Mouse (Mus musculus): Measurements from ENCODE around the gene Olfr1411. TPM values are rescaled to one million over a fixed set of nuclear protein-coding genes. Genes with fewer than 3 reads are reported as not detected.

Gene Olfr1411
- polyA plus RNA-seq, 1 experiment from 2014 or later: not detected

DNA sequence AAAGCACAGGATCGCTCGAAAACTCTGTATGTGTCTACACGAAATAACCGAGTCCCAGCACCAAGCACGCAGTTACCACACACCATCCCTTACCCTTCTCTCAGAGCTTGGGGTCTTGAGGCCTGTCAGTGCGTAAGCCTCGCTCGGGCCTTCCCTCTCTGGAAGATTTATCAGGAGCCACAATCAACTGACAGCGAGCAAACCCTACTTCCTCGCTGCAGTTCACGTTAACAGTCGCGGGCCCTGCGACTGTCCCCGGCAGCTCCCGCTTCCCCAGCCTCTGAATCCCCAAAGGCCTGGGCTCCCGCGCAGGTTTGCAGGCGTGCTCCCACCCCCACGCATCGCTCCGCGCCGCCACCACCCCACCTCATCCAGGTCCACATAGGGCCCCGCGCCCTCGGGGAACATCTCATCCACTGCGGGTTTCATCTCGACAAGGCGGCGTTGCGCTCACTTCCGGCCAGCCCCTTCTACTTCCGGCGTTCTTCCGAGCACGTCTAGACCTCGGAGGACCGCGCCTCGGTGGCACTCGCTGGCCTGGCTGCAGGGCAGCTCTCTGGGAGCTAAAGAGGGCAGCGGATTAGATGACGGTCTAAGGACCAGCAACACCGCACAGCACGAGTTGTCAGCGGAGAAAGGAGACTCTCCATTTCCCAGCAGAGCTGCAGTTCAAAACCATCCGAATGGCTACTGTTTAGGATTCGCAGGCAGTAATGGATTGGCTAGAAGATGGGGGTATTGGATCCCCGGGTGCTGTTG, 47.5 kb downstream of the Olfr1411 start, which contains the start of gene Cops9:
Cops9 (minus strand) TSS at position 472 of the 759 bp plus-strand sequence.
- ATAC-seq (replicated peaks): peak; percentile 95
- H3K4me2 ChIP-seq: peak within 1 kb of the TSS; percentile 91
- 2% methylated on average over 50 of the region's 50 CpGs for WGBS

DNA sequence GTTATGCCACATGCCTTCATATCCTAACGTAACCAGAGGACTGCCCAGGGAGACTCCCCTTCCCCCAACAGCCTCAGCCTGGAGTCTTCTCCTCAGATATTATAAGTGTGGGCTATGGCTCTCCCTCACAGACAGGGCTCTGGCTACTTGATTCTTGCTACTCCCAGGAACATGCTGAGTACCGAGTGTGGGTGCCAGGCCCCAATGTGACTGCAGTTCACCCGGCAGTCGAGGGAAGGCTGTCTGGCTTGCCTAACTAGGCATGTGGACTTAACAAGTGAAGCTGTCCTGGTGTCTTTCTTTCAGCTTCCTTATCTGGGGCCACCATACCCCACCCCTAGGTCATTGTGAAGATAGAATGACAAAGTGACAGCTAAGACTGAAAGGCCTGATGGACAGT, 49.5 kb downstream of the Olfr1411 start:
- Histone ChIP-seq H3K4me3 (no peak overlapping the region), H3K9ac (no peak overlapping the region), H3K4me1 (peaks cover 32% of the 10 kb centered on the region), H3K9me3 (no peaks in the 10 kb centered on the region), H3K36me3 (replicated peaks) (0 out of 2 replicates have a peak, but pooled peaks cover 5% of the 10 kb centered on the region), H3K27ac (no peak overlapping the region), H3K4me2 (no peak overlapping the region), H3K27me3 (replicated peaks) (0 out of 2 replicates have a peak, but pooled peaks cover 3% of the 10 kb centered on the region)
- 82% methylated on average over 4 of the region's 4 CpGs for WGBS
- no peak for ATAC-seq (replicated peaks)

More for the DNA sequence above, 47.5 kb downstream of the Olfr1411 start, which contains the start of gene Cops9:
- Histone ChIP-seq H3K9ac (peak within 1 kb of the TSS; percentile 80), H3K36me3 (replicated peaks) (peaks cover 9% of the 10 kb centered on the region; the same call in 1 of the 2 replicates), H3K27me3 (replicated peaks) (no peaks in the 10 kb centered on the region), H3K4me3 (peak within 1 kb of the TSS; percentile 63), H3K4me1 (peaks cover 28% of the 10 kb centered on the region), H3K27ac (peak within 1 kb of the TSS; percentile 78), H3K9me3 (no peaks in the 10 kb centered on the region)

DNA sequence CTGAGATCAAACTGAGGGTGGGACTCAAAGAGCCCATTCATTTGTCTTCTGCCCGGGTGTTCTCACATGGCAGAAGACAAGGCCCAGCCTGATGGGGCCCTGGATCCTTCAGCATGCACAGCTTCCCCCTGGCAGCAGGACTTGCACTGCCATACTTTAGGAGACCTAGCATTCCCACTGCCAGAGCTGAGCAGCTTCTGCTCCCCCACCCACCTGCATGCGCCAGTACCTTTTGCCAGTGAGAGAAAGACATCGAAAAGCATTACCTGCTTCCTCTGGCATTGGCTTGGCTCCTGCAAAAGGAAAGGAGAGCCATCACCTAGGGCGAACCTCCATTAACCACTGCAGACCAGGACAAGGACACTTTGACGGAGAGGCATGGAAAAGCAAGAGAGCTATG, 50.7 kb downstream of the Olfr1411 start:
- WGBS: 85% methylated on average over 5 of the region's 5 CpGs
- H3K9me3 ChIP-seq: no peaks in the 10 kb centered on the region
- no peaks in the 10 kb centered on the region for H3K36me3 ChIP-seq (replicated peaks)
- no peak overlapping the region for H3K4me2 ChIP-seq
- H3K27me3 ChIP-seq (replicated peaks): 0 out of 2 replicates have a peak, but pooled peaks cover 3% of the 10 kb centered on the region
- no peak overlapping the region for H3K4me3 ChIP-seq
- no peak for ATAC-seq (replicated peaks)
- H3K9ac ChIP-seq: no peak overlapping the region
- H3K27ac ChIP-seq: no peak overlapping the region
- H3K4me1 ChIP-seq: peaks cover 24% of the 10 kb centered on the region

DNA sequence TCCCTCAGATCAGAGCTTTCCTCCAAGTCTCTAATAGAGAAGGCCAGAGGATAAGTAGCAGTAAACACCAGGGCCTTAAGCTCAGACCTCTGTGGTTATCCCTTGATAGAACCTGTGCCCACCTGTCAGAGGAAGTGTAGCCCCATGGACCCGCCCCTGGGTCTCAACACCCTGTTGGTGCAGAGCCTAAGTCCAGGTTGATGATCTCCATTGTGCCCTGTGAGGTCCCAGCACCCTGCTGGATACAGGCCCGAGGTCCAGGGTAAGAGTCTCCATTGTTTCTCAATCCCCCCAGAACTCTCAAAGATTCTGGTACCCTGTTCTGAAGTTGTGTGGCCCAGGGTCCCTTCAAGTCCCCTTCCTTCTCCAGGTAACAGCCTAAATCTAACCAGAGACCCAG, 51.9 kb downstream of the Olfr1411 start:
- no peaks in the 10 kb centered on the region for H3K36me3 ChIP-seq (replicated peaks)
- H3K27ac ChIP-seq: no peak overlapping the region
- H3K4me1 ChIP-seq: peaks cover 13% of the 10 kb centered on the region
- no peak for ATAC-seq (replicated peaks)
- no peak overlapping the region for H3K4me3 ChIP-seq
- no peak overlapping the region for H3K9ac ChIP-seq
- no peaks in the 10 kb centered on the region for H3K9me3 ChIP-seq
- WGBS: 45% methylated on average over 2 of the region's 2 CpGs
- H3K27me3 ChIP-seq (replicated peaks): 0 out of 2 replicates have a peak, but pooled peaks cover 3% of the 10 kb centered on the region
- no peak overlapping the region for H3K4me2 ChIP-seq

DNA sequence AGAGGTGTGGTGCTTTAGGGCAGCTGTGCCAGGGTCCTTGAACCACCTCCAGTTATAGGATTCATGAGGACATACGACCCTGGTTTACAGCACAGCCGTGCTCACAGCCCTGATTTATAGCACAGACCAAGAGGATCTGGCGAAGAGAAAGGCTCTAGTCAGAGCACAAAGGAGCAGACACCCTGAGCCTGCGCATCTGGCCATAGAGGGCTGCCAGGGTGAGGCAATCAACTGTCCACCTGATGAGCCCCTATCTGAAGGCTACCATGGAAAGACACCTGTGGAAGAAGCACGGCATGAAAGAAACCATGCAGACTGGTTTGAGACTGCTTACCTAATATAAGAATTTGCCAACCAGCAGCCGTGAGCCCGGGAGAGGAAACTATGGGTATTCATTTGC, 52.4 kb downstream of the Olfr1411 start:
- no peak overlapping the region for H3K4me3 ChIP-seq
- 78% methylated on average over 7 of the region's 7 CpGs for WGBS
- no peaks in the 10 kb centered on the region for H3K36me3 ChIP-seq (replicated peaks)
- H3K27ac ChIP-seq: no peak overlapping the region
- ATAC-seq (replicated peaks): no peak
- 0 out of 2 replicates have a peak, but pooled peaks cover 3% of the 10 kb centered on the region for H3K27me3 ChIP-seq (replicated peaks)
- no peaks in the 10 kb centered on the region for H3K9me3 ChIP-seq
- peaks cover 11% of the 10 kb centered on the region for H3K4me1 ChIP-seq
- H3K4me2 ChIP-seq: no peak overlapping the region
- no peak overlapping the region for H3K9ac ChIP-seq

DNA sequence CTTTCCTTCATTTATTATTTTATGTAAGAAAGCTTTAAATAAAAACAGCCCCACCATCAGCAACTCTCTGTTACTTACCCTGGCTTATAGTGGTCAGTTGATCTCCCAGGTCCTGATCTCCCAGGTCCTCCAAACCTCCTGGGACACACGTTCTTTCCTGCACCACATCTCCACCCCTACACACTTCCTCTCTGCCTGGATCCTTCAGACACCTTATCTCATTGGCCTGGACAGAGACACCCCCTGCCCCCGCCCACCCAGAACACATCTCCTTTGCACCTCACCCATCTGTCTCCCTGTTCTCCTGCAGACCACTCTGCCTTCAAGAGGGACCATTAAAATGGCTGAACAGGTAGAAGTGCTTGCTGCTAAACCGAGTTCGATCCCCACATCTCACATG, 52.8 kb downstream of the Olfr1411 start:
- no peak overlapping the region for H3K4me2 ChIP-seq
- no peak overlapping the region for H3K4me3 ChIP-seq
- ATAC-seq (replicated peaks): no peak
- 84% methylated on average over 4 of the region's 4 CpGs for WGBS
- H3K9me3 ChIP-seq: no peaks in the 10 kb centered on the region
- no peaks in the 10 kb centered on the region for H3K36me3 ChIP-seq (replicated peaks)
- H3K4me1 ChIP-seq: peaks cover 11% of the 10 kb centered on the region
- no peak overlapping the region for H3K27ac ChIP-seq
- H3K27me3 ChIP-seq (replicated peaks): 0 out of 2 replicates have a peak, but pooled peaks cover 3% of the 10 kb centered on the region
- no peak overlapping the region for H3K9ac ChIP-seq

Other genes starting within 250 kb of the Olfr1411 start
- gene Ndufa10, start 120.6 kb upstream of the Olfr1411 start, polyA plus RNA-seq (2015; fragmentation: Nextera tagmentation; extraction: Ambion mirVana): 303 and 308 TPM in 2 replicates
- not detected in 2 replicates for gene Olfr1416, start 109.3 kb upstream of the Olfr1411 start, polyA plus RNA-seq (2015; fragmentation: Nextera tagmentation; extraction: Ambion mirVana)
- gene Olfr1415, start 98.3 kb upstream of the Olfr1411 start, polyA plus RNA-seq (2015; fragmentation: Nextera tagmentation; extraction: Ambion mirVana): not detected in 2 replicates
- not detected in 2 replicates for gene Olfr1414, start 75.8 kb upstream of the Olfr1411 start, polyA plus RNA-seq (2015; fragmentation: Nextera tagmentation; extraction: Ambion mirVana)
- gene Olfr1413, start 23.1 kb upstream of the Olfr1411 start, polyA plus RNA-seq (2015; fragmentation: Nextera tagmentation; extraction: Ambion mirVana): not detected in 2 replicates
- gene Olfr1412, start 8.6 kb upstream of the Olfr1411 start, polyA plus RNA-seq (2015; fragmentation: Nextera tagmentation; extraction: Ambion mirVana): not detected in 2 replicates
- gene Olfr1410, start 11.4 kb downstream of the Olfr1411 start, polyA plus RNA-seq (2015; fragmentation: Nextera tagmentation; extraction: Ambion mirVana): not detected in 2 replicates
- gene Olfr12, start 23.4 kb downstream of the Olfr1411 start, polyA plus RNA-seq (2015; fragmentation: Nextera tagmentation; extraction: Ambion mirVana): not detected in 2 replicates
- gene Cops9, start 47.6 kb downstream of the Olfr1411 start, polyA plus RNA-seq (2015; fragmentation: Nextera tagmentation; extraction: Ambion mirVana): 526 and 562 TPM in 2 replicates
- 0.35 TPM in 1 of 2 replicates, not detected in the other for gene Otos, start 54.4 kb downstream of the Olfr1411 start, polyA plus RNA-seq (2015; fragmentation: Nextera tagmentation; extraction: Ambion mirVana)
- gene Gpc1, start 237.2 kb downstream of the Olfr1411 start, polyA plus RNA-seq (2015; fragmentation: Nextera tagmentation; extraction: Ambion mirVana): 62.3 and 66.1 TPM in 2 replicates

All from midbrain, embryonic 15.5 days (tissue).